Mouse (Mus musculus) stomach, postnatal 0 days (tissue): ENCODE results near the gene Cd5.

Experiments
- CTCF ChIP-seq: IDR thresholded peaks from 2 replicates; pipeline ENCODE4 v1.5.1; 2016; ENCODE audit warnings: antibody characterized with exemption, low read depth, mild to moderate bottlenecking, moderate library complexity
- EP300 ChIP-seq: optimal IDR thresholded peaks from 2 replicates; pipeline ENCODE3; 2016; ENCODE audit warnings: antibody characterized with exemption

DNA sequence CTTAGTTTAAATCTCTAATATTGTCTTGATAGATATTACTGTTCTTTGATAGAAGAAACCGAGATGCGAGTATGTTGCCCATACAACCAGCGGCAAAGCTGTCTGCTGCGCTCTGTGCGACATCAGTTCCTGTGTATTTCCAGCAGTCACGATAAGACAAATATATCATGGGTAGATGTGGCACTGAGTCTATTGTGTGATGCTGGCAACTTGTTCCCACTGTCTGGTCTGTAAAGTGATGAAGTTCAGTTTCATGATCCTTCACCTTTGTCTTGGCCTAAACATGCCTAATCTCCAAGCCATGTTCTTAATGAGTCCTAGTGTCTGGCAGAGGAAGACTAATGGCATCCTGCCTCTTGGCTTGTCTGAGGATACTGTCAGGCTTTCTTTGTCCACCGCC lies 6.1 kb downstream of the Cd5 start:
- TF ChIP-seq EP300 (no peak), CTCF (no peak)
